Mouse (Mus musculus) kidney, postnatal 36 days (tissue): ENCODE measurements around the gene Tspan10.
"Not testable (repeated sequence)": the region's sequence is repeated elsewhere in the genome, so short reads cannot be mapped to it uniquely, and the experiment has no call there.

Source experiments
- DNase-seq, 2 experiments: peaks; one replicate each; pipeline ENCODE4 v3.0.0; 2021 to 2022; ENCODE audit warnings: mixed read lengths in 2 of 2

Gene Tspan10

DNA sequence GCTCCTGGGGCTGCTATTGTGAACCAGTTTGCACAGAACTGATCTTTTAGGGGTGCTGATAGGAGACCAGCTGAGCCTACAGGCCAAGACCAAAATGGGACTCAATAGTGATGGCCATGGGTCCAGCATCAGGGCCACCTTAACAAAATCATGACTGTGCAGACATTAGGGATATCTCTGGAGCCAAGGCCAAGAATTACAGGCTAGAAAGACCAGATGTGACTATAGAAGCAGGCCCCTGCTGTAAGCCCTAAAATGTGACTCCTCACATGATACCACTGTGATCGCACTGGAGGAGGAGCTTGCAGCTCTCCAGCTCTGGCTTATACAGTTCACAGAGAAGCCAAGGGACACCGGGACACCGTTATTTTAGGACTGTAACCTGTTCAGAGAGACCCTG lies at the start of gene Tspan10:
Gene Tspan10, plus strand, starts transcription at position 301 of the 400 bp plus-strand sequence.
- DNase-seq = no peak

DNA sequence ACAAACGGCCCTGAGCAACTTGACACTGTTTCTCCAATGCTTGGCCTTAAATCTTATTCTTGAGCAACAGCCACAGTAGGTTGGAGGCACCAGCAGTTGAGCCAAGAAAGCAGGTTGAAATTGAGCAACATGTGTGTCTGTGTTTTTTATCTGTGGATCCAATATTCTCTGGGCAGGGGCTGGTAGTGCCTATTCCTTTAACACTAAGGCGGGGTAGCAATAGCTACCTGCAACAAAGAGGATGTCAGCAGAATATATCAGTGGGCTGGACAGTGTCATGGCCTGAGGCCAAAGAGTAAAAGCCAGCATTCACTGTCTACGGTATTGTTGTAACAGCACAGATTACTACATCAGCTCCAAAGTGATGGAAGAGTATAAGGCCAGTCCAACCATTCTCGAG lies 46.8 kb upstream of the Tspan10 start:
- DNase-seq = no peak

DNA sequence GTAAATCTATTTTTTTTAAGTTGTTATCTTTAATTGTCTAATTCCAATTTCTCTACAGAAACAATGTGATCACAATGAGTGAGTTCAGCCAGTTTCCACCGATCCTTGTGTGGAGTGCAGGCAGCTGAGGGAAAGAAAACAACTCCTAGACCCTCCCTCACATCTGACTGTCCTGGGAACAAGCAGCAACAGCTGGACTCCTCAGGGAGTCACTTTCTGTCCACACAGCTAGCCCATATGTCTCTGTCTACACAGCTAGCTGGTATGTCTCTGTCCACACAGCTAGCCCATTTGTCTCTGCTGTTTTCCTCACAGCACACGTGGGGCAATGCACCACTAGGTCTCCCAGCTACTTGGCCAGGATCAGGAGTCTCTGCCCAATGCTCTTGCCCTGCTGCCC lies 44.8 kb upstream of the Tspan10 start:
- DNase-seq = no peak

DNA sequence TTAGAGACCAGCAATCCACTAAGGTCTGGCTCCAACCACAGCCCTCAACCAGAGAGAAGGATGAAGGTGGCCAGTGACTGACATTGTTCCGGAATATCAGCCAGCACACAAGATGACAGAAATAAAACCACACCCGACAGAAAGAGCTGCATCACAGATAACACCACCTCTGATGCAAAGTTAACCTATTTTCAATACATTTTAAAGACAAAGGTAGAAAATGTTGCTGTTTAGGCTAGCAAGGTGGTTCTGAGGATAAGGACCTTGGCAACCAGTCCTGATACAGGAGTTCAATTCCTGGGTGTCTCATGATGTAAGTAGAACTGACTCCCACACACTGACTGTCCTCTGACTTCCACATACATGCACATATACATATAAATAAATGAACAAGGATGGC lies 43.1 kb upstream of the Tspan10 start:
- no peak for DNase-seq

DNA sequence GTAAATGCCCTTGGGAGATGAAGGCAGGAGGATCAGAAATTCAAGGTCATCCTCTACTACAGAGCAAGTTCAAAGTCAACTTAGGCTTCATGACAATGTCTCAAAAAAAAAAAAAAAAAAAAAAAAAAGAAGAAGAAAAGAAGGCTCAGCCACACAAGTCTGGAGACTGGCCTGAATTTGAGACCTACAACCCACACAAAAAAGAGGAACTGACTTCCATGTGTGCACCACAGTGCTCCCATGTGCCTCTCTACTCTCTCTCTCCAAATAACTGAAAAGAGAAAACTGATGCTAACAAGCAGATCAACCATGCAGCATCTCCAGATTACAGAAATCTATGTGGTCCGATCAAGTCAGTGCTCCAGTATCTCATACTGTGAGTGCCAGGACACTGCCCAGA lies 37.6 kb upstream of the Tspan10 start:
- DNase-seq = no peak

DNA sequence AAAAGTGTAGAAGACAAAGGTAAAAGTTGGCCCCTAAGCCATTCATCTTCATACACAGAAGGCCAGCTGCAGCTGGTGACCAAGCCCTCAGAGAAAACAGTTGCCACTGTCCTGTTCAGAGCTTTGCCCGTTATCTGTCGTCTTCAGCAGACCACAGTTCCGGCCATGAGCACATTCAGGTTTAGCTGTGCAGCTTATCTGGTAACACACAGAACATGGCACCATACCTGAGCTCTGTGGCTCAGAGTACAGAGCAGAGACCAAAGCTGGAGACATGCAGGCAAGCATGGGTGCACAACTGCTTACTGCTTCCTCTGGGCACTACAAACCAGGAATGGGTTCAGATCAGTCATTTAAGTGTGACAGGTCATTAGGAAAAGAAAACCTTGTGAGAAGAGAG lies 36.6 kb upstream of the Tspan10 start:
- no peak for DNase-seq

DNA sequence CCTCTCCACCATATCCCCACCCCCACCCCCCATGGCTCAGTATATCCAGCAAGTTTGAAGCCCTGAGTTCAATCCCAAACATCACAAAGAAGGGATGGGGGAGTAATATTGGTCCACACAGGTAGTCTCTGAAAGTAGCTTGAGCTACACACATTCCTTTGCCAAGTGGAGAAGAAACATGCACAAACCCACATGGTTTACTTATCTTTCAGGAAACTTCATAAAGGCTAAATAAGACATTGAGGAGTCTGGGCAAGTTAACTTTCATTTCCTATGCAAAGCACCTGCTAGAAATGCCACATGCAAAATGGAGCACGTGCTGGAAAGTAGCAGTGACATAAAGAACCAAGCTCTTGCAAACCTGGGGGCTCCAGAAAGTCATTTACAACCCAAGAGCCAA lies 36.0 kb upstream of the Tspan10 start:
- no peak for DNase-seq

DNA sequence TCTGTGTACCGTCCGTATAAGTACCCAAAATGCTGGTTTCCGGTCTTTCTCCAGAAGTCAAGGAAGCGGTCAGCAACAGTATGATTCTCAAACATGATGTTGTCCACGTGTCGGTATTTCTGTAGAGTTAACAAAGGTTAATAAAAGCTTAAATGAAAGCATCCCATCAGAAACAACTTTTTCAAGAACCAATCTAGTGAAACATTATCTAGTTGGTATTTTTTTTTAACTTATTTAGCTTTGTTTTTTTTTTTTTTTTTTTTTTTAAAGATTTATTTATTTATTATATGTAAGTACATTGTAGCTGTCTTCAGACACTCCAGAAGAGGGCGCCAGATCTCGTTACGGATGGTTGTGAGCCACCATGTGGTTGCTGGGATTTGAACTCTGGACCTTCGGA lies 28.8 kb upstream of the Tspan10 start:
- DNase-seq = not testable (repeated sequence)

DNA sequence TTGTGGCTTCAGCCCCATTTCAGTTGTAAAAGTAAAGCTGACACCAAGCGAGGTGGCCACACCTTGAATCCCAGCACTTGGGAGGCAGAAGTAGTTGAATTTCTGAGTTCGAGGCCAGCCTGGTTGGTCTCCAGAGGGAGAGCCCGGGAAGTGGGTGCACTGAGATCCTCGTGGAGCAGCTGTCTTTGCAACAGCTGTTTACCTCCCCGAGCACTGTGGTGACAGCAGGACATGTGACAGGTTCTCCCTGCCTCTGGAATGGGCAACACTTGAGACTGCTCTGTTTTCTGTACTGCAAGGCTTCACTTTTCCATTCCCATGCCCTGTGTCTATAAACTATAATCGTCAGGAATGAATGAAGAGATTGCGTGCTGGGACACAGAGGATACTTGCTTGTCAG lies 24.6 kb upstream of the Tspan10 start:
- DNase-seq = no peak

DNA sequence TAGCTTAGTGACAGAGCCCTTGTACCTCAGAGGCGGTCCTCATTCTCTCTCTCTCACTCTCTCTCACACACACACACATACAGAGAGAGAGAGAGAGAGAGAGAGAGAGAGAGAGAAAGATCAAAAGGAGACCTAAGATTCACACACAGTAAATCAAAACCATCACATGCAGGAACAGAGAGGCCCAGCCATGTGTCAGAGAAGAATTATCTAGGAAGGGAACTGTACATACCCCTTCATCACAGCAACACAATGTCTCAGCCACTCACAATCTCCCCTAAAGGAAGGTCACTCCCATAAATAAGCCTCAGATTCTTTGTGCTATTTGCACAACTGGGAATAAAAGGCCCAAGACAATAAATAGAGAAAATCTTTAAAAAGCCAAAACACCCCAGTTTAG lies 23.9 kb upstream of the Tspan10 start:
- DNase-seq = no peak

DNA sequence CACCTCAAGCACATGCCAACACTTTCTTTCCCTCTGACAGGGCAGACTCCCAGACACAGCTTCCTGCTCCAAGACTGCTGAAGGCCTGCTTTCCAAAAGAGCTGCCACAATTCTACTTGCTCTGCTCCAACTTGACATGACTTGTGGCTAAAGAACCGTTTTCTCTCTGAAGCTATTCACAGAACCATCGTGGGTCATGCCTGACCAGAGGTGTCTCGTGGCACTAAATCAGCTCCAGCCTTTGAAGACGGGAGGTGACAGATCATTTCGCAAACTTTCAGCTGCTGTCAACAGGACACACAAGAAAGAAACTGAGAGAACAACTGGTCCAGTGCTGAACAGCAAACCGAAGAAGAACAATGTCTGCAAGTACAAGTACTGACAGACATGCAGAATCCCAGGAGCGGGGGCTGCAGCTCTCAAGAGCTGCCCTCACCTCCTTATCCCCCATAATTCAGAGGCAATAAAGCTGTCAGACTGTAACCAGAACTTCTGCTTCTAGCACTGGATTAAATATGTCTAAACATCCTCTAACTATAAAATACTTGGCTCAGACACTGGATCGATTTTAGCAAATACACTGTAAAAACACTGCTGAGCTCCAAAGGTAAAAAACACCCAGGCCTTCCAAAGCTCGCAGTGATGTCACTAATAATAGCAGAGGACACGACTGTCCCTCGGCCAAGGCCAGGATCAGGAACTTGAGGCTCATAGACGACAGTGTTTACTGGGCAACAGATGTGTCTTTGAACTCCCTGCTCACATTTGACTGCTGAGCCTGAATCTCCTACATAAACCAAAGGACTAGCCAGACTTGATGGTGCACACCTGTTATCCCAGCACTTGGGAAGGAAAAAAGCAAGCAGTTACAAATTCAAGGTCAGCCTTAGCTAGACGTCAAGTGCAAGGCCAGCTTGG lies 19.5 kb upstream of the Tspan10 start:
- no peak for DNase-seq

DNA sequence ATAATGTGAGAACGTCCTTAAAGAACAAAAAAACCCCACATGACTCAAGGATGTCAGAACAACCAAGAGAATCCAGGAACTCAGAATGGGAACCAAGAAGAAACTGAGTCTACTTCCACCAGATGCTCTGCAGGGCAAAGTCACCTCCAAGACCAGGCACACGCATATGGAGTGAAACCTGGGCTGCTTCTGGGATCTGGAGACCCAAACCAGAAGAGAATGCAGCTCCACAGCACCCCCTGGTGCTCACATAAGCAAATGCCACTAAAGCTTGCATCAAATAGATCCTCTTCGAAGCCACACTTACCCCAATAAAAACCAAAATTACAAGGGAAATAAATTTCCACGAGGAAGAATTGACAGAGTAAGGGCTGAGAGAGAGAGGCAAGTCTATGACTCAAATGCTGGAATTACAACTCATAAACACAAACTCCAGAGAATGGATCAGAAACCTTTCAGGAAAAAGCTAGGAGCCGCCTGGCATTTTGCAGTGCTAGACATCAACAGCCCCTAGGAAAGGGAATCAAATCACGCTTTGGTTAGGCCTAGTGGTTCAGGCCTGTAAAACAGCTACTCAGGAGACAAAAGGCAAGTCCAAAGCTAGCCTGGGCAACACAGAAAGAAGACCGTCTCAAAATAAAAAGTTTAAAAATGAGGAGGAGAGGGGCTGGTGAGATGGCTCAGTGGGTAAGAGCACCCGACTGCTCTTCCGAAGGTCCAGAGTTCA lies 18.7 kb upstream of the Tspan10 start:
- peak; percentile 49 to 82 for DNase-seq

DNA sequence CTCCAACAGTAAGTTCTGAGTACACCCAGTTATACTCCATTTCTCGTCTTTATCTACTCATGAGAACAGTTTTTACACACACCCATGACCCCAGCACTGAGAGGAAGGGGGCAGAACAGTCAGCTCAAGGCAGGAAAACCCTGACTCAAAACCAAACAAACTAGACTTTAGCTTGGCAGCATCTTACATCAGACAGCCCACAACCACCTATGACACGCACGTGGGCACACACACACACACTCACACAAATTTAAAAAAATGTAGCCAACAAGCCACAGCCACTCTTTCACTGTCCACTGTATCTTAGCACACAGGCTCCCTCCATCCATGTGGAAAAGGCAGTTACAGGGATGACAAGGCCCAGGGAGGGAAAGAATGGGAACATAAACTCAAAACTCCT lies 15.7 kb upstream of the Tspan10 start:
- no peak for DNase-seq

DNA sequence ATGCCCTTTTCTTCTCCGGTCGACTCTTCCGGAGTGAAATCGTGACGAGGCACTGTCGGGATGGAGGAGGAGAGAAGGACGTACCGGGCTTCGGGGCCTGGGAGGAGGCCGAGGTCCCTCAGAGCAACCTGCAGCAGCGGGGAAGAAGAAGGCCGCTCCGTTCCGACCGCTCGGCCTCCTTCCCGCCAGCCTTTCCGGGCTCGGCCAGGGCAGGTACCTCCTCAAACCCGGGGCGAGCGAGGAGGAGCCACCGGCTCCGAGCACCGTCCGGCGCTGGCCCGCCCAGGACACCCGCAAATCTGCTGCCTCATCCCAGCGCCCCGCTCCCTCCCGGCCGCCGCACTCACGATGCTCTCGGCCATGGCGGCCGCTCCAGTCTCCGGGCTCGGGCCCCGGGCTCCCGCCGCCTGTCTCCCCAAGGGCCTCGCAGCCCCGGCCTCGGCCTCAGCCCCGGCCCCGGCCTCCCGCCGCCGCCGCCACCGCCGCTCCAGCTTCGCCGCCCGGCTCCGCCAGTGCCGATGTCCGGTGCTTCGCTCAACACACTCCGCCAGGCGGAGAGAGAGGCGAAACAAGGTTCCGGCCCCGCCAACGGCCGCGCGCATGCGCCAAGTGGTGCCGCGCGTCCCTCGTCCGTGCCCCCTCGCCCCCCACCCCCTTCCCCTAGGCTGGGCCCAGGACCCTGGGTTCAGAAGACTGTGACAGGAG lies 5.1 kb upstream of the Tspan10 start, which contains the start of gene Nploc4:
Gene Nploc4, minus strand, starts transcription at position 557 of the 705 bp plus-strand sequence.
- peak; percentile 82 to 92 for DNase-seq

DNA sequence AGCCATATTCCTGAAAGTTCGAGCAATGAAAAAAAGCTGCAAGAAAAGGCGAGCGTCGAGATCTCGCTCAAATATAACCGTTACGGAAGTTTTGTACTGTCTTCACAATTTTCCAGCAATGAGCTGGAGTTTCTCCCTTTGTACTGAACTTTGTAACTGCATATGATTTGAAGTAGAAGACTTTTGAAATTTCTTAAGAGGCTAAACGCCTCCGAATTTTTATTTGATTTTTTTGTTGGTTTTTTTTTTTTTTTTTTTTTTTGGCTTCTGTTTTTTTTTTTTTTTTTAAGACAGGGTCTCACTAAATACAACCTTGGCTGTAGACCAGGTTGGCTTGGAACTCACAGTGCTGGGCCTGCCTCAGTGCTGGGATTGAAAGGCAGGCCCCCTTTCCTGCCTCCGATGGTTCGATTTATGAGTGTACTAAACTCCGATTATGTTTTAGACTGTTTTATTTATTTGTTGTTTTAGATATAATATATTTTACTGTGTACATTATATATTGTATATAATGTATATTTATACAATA lies 4.5 kb upstream of the Tspan10 start:
- DNase-seq = no peak

DNA sequence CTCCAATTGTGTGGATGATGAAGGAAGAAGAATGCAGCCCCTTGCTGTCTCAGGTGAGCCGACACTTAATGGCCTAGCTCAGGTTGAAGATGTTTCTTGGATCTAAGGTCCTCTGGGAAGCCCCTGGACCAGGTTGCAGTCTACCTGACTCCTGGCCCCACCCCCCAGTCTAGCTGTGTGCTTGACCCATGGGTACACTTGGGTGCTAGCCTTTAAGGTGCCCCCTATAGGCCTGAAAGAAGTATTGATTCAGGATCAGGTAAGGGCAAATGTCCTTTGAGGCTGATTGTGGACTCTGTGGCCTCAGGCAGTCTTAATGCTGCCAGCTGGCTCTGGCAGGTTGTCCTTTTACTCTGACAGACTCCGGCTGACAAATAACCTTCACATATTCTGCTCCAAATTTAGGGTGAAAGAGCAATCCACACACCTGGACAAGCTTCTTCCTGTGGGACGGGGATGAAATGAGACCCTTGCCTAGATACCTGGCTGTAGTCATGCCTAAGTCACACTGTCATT lies 379 bp downstream of the Tspan10 start:
- DNase-seq = peak in 1 of 2 experiments; percentile 25

DNA sequence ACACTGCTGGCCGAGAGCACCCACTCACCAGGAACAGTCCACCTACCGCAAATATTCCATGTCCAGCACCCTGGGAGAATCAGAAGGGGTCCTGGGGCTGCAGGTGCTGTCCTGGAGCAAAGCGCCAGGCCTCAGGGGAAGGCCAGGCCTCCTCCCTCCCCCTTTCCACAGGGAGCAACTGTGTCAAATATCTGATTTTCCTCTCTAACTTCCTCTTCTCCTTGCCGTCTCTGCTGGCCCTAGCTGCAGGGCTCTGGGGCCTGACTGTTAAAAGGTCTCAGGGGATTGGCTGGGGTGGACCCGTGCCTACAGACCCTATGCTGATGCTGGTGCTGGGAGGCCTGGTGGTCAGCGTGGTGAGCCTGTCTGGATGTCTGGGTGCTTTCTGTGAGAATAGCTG lies 1.7 kb downstream of the Tspan10 start:
- no peak for DNase-seq

DNA sequence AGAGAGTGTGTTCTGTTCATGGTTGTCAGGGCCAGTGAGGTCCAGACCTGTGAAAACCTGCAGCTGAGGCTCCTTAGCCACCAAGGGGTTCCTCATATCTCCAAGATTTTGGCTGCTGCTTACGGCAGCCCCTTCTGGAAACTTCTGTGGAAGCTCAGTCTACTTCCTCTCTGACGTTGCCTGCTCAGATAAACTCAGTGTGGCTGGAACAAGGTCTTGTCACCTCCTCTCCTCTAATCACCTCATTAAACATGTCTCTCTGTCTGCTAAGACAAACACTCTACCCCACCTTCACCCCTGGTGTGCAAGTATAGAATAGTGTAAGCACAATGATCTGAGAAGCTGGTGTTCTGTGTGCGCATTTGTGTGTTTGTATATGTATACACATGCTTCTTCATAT lies 3.0 kb downstream of the Tspan10 start:
- DNase-seq = no peak

DNA sequence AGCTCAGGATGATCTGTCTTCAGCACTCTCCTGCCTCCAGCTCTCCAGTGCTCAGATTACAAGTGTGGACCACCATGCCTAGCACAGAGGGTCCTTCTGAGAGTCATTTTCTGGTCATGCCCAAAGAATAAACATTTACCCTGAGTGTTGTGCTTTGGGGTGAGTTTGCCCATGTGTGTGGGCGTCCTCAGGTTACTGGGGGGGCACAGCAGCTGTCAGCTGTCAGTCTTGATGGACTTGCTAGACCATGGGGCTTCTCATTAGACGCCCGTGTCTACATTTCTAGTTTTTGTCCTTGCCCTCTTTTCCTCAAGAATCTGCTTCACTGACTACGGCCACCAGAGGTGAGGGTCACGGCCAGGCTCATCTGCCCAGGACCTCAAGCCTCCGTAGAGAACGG lies 4.7 kb downstream of the Tspan10 start:
- no peak for DNase-seq

DNA sequence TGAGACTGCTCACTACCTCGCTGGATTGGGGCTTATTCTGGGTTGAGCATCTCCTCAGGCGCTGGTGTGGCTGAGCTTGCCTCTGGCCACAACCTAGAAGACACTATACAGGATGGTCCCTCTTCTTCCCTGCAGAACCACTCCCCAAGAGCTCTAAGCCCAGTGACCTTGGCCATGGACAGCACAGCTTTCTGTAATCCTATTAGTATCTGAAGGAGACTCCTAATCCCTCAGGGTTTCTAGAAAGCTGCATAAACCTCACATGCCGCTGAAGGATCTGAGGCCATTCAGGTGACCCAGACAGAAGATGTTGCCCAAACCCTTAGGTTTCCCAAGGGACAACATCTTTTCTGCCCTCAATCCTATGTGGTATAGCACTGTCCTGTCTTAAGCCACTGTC lies 9.8 kb downstream of the Tspan10 start:
- no peak for DNase-seq

DNA sequence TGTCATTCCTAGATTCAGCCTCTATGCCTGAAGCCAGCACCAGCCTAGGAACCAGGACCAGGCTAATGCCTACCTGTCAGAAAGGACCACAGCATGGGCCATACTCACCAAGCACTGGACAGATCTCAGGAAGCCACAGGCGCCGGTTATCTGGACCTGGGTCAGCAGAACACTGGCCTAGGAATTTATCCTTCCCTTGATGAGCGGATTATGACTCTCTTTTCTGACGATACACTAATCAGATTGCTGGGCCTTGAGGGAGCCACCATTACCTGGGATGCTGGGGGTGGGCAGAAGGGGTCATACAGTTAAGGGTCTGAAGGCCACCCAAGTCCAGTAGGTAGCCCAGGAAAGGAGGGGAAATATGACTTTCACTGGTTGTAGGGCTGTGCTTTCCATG lies 10.9 kb downstream of the Tspan10 start, which contains the start of gene Pde6g:
Gene Pde6g, minus strand, starts transcription at position 195 of the 400 bp plus-strand sequence.
- no peak for DNase-seq

DNA sequence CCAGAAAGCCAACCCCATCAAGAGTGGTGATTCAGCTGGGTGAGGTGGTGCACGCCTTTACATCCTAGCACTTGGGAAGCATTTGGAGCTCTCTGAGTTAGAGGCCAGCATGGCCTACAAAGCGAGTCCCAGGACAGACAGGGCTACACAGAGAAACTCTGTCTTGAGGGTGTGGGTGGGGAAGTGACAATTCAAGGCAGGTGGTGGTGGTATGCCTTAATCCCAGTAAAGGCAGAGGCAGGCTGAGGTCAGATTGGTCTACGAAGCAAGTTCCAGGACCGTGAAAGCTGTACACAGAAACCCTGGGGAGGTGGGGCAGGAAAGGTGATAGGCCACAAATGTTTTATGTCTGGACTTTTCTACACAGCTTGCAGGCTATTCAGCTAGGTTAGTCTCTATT lies 12.5 kb downstream of the Tspan10 start:
- no peak for DNase-seq

DNA sequence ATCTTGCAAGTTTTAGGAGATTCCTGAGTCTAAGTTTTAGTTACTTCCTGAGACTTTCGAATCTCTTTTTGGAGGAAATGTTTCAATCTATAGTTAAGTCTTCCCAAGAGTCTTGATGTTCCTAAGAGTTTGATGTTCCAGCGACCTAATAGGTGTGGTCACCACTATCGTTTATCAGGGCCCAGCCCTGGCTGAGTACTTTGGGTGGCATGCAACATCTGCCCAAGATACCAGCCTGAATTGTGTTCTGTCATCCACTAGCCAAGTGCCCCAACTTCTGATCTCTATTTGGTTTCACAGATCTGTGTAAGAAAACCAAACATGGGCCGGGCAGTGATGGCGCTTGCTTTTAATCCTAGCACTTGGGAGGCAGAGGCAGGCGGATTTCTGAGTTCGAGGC lies 13.0 kb downstream of the Tspan10 start:
- no peak for DNase-seq
